Mouse (Mus musculus) cerebellum, postnatal 25 days (tissue): ENCODE data around the gene Ufsp1.

Experiments
- DNase-seq, 2 experiments: peaks; one replicate each; pipeline ENCODE4 v3.0.0; 2021; ENCODE audit warnings: mixed read lengths in 2 of 2

Gene Ufsp1

DNA sequence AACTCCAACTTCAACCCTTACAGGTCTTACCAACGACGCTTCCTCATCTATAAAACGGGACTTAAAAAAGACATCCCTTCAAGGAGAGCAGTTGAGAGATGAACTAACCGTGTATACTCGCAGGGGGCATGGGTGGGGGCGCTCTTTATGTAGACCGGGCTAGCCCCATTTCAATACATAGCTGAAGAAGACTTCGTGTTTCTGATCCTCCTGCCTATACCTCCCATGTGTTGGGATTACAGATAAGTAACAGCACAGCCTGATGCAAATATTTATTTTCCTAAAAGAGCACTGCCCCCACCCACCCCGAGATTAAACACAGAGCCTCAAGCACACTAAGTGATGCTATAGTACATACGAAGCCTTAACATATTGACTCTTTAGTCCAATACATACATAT is 39.9 kb downstream of the Ufsp1 start:
- DNase-seq, result no peak

DNA sequence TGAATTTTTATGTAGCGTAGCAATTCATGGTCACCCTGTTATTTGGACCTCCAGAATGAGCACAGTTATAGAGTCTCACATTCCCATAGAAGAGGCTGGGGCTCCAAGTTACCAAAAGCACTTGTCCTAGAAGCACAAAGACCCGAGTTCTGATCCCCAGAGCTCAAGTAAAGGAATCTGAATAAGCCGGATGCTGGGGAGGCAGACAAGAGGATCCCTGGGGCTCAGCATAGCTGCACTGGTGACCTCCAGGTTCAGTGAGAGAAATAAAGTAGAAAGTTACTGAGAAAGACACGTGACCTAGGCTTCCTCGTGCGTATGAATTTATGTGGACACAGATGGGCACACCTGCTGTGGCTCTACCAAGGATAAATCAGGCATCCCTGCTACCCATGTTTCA is 40.6 kb downstream of the Ufsp1 start:
- DNase-seq, result no peak

DNA sequence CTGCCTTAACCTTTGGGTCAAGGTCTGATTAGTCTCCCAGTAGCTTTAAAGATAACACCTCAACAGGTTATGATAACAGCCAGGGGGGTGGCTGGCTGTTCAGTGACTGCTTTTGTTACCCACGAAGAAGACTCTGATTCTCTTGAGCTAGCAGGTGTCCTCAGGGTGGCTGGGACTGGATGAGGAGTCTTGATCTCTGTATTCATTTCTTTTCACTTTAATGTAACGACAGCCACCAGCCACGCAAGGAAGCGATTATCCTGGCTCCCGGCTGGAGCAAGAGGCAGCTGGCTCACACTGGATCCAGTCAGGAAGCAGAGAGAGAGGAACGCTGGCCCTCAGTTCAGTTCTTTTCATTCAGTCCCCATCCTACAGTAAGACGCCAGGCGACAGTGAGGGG is 42.8 kb downstream of the Ufsp1 start:
- DNase-seq, result no peak

DNA sequence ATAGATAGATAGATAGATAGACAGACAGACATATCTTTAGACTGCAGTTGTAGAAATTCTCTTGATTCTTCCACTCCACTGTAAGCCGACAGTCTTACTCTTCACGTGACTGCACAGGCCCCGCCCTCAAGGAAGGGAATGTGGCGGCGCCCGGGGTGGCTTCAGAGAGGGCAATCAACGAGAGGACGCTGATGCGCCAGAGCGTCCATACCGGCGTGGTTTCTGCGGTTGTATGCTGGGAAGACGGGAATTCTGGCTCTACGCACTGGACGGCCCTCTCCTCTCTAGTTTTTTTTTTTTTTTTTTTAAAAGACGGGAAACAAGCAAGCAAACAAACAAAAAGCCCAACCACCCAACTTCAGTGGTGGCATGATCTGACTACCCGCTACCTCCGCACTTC is 43.8 kb downstream of the Ufsp1 start:
- DNase-seq, result peak; percentile 90 to 96

DNA sequence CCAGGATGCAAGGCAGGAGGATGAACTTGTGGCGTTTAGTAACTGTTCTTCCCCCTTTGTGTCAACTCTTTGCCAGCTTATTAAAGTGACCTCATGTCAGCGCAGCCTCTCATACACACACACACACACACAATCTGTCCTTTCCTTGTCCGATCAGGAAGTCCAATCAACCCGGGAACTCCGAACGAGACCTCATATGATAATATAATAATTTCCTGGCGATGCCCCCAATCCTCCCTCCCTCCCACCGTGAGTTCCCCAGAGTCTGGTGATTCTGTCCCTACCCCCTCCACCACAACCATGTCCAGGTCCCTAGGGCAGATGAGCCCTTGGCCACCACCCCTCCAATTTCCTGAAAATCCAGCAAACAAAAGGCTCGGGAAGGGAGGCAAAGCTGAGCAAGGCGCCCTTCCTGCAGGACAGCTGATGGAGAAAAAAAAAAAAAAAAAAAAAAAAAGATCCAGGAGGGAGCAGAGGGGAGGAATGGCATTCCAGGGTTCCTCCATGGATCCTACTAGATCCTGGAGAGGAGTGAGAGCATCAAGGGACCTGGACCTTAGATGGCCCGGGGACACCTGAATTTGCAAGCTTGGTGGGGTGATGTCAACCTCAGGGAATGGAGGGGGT is 44.3 kb downstream of the Ufsp1 start:
- peak in 1 of 2 experiments; percentile 53 for DNase-seq

DNA sequence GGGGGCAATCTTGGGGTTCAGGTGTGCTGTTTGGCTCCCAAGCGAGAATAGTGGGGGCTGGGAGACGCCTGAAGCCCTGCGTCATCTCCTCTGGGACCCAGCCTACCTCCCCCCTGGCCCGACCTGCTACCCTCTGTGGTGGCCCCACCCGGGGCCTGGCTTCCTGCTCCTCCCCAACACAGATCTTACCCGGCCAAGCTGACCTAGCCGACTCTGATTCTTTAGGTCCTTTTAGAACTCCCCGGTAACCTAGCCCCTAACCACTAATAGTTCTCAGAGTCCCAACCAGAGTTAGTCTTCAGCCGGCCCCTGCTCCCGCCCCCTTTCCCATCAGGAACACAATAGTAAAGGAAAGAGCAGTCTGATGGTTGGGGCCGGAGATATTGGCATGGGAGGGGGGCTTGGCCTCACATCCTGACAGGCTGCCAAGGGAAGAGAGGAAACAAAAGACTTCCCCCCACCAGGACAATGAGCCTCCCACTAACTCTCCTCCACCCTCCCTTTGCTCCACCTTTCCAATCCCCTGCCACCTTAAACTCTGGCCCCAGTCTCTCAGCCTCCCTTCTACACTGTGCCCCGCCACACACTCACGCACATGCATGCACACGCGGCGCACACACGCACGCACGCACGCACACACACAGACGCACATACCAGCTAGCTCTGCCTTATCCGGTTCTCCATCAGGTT is 45.0 kb downstream of the Ufsp1 start:
- peak; percentile 54 to 70 for DNase-seq

DNA sequence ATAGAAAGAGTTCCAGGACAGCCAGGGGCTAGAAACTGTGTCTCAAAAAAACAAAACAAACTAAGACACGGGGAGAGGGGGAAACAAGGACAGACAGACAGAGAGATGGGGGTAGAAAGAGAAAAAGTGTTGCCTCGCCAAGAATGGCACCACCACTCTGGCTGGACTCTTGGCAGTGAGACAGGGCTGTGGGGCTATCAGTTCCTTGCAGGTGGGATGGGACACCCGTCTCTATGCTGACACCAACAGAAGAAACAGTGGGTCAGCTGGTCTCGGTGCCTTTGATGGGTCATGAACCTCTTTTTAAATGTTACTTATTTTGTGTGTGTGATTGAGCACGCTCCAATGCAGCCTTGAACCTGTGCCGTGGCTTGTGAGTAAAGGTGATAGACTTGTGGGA is 45.8 kb downstream of the Ufsp1 start:
- no peak for DNase-seq

DNA sequence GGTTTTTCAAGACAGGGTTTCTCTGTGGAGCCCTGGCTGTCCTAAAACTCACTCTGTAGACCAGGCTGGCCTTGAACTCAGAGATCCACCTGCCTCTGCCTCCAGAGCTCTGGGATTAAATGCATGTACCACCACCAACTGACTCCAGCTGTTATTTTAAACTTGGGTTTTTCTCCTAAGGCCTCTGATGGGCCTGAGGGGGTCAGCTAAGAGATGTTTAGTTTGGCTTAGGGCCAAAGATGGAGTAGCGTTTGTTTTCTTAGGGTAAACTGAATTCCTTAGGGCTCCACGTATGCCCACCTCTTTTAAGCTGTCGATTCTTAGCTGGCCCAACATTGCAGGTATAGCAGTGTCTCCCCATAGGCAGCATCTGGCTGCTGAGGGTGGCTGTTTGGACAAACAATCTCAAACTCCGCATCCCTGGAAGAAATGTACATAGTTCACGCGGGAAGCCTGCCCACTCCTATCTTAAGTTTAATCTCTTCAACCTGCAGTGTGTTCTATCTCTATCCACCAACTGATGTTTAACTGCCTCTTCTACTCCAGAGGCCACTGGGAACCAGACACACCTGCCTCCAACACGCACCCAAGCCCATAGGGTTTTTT is 48.1 kb downstream of the Ufsp1 start:
- DNase-seq, result no peak

DNA sequence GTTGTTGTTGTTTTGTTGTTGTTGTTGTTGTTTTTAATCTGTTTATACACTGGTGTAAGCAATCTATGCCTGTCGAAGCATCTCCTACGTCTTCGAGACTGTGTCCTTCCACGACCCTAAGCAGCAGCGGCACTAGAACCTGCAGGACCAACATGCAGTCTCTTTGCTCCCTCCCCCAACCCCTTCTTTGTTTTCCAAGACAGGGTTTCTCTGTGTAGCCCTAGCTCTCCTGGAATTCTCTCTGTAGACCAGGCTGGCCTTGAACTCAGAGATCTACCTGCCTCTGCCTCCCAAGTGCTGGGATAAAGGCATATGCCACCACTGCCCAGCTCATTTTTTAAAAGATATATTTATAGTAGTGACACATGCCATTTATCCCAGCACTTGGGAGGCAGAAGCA is 49.0 kb downstream of the Ufsp1 start:
- DNase-seq, result no peak

DNA sequence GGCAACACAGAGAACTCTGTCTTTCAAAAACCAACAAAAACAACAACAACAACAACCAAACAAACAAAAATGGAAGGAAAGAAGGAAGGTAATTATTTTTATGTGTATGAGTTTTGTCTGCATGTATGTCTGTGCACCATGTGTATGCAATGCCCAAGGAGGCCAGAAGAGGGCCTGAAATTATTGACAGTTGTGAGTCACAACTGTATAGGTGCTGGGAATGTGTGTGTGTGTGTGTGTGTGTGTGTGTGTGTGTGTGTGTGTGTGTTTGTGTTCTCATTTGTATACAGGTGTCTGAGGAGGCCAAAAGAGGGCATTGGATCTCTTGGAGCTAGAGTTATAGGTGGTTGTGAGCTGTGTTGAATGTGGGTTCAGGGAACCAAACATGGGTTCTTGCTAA is 49.4 kb downstream of the Ufsp1 start:
- no peak for DNase-seq
